In the genomic region with DNA sequence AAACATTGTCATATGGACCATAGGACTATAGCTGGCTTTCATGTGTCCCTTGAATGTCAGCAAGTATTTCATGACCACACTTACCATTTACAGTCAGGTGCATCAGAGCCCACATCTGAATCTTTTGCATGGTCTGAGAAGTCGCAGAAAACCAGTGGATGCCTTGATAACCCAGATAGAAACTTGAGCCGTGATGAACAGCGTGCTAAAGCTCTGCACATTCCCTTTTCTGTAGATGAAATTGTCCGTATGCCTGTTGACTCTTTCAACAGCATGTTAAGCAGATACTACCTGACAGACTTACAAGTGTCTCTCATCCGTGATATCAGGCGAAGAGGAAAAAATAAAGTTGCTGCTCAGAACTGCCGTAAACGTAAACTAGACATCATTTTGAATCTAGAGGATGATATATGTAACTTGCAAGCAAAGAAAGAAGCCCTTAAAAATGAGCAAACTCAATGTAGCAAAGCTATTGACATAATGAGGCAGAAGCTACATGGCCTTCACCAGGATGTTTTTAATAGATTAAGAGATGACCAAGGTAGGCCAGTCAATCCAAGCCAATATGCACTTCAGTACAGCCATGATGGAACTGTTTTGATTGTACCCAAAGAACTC, we compare ENCODE assay signal across 29 mouse cellular contexts. TPM values are rescaled to one million over a fixed set of nuclear protein-coding genes. Genes with fewer than 3 reads are reported as not detected.
A peak's percentile ranks its signal among the peaks of the same experiment; 100 is the strongest.
DNase-seq lines count a peak whose midpoint lies in the region; ATAC-seq lines count a peak whose summit lies in the region.
"Had no signal": no experiment of that assay in that cellular context is flagged by ENCODE, and none has a peak within 500 bp of the region (broad histone marks: within the 10 kb centered on the region; RNA-seq: fewer than 3 reads in every experiment).

No protein-coding gene starts in this region.

- no peak for ATAC-seq in kidney, embryonic 15.5 days (replicated peaks; ENCODE audit: low FRiP score)
- no peak for ATAC-seq in forebrain, embryonic 13.5 days
- ATAC-seq: forebrain, postnatal 0 days; intestine, postnatal 0 days had no signal

- peak overlapping the region; percentile 9; the same call in 1 of the 2 replicates for H3K27ac ChIP-seq in kidney, embryonic 15.5 days
- H3K27ac ChIP-seq in forebrain, embryonic 13.5 days = no peak overlapping the region
- H3K27ac ChIP-seq: heart, embryonic 15.5 days; hindbrain, embryonic 13.5 days; liver, embryonic 14.5 days had no signal

- no peak overlapping the region for H3K4me3 ChIP-seq in kidney, embryonic 15.5 days (replicated peaks)
- H3K4me3 ChIP-seq in forebrain, embryonic 13.5 days = no peak overlapping the region
- H3K4me3 ChIP-seq: erythroblast, embryonic 14.5 days; heart, embryonic 15.5 days; hindbrain, embryonic 13.5 days; neural tube, embryonic 15.5 days had no signal

- H3K4me2 ChIP-seq in kidney, embryonic 15.5 days = no peak overlapping the region
- H3K4me2 ChIP-seq in forebrain, embryonic 13.5 days = no peak overlapping the region
- H3K4me2 ChIP-seq: heart, embryonic 15.5 days; hindbrain, embryonic 13.5 days; midbrain, embryonic 11.5 days; neural tube, embryonic 15.5 days had no signal

- H3K9ac ChIP-seq in kidney, embryonic 15.5 days = no peak overlapping the region
- no peak overlapping the region for H3K9ac ChIP-seq in forebrain, embryonic 13.5 days
- H3K9ac ChIP-seq: forebrain, postnatal 0 days; heart, embryonic 15.5 days; hindbrain, embryonic 13.5 days; liver, embryonic 14.5 days; neural tube, embryonic 15.5 days had no signal

- whole genome bisulfite sequencing in kidney, embryonic 15.5 days = 80% methylated on average over 8 of the region's 8 CpGs
- WGBS in forebrain, embryonic 13.5 days = 88% methylated on average over 8 of the region's 8 CpGs

- H3K9me3 ChIP-seq in kidney, embryonic 15.5 days (replicated peaks) = no peaks in the 10 kb centered on the region
- H3K9me3 ChIP-seq in forebrain, embryonic 13.5 days (replicated peaks) = no peaks in the 10 kb centered on the region
- H3K9me3 ChIP-seq: heart, embryonic 15.5 days; hindbrain, embryonic 13.5 days; neural tube, embryonic 15.5 days had no signal

- H3K27me3 ChIP-seq in kidney, embryonic 15.5 days = no peaks in the 10 kb centered on the region
- no peaks in the 10 kb centered on the region for H3K27me3 ChIP-seq in forebrain, embryonic 13.5 days
- H3K27me3 ChIP-seq: CH12.LX; heart, embryonic 15.5 days; hindbrain, embryonic 13.5 days; neural tube, embryonic 15.5 days had no signal

- H3K36me3 ChIP-seq in kidney, embryonic 15.5 days = peaks cover 44% of the 10 kb centered on the region
- peaks cover 33% of the 10 kb centered on the region for H3K36me3 ChIP-seq in forebrain, embryonic 13.5 days (ENCODE audit: poor library complexity, severe bottlenecking)

- peaks cover 8% of the 10 kb centered on the region for H3K4me1 ChIP-seq in kidney, embryonic 15.5 days
- no peaks in the 10 kb centered on the region for H3K4me1 ChIP-seq in forebrain, embryonic 13.5 days
- H3K4me1 ChIP-seq: heart, embryonic 15.5 days had no signal

- no peak for DNase-seq in kidney, postnatal 4 days
- DNase-seq in 416B (ENCODE audit: low read depth) = peak; percentile 56
- DNase-seq in ZHBTc4 (ENCODE audit: low read depth, low spot score) = peak; percentile 37
- peak; percentile 39 for DNase-seq in retina, postnatal 1 day
- DNase-seq in left cerebral cortex, adult 11 months (ENCODE audit: low spot score) = no peak
- DNase-seq in right cerebral cortex, adult 2 months (ENCODE audit: low spot score in 2 of 2) = no peak
- DNase-seq: adrenal gland, postnatal 25 days; cerebellum, adult 11-12 months; cerebellum, adult 9-11 months; forebrain, postnatal 0 days; gastrocnemius, postnatal 10 days; heart, postnatal 36 days; kidney, adult 9 months; kidney, postnatal 14 days; left cerebral cortex, postnatal 4 days; liver; lung, adult 2 months; right cerebral cortex, adult 18-20 months; thymus, postnatal 14 days had no signal

RNA-seq across cellular contexts. Expression of a gene that starts 11.8 kb away (rescaled TPM):
- 2,022 and 2,214 TPM in 2 replicates for polyA plus RNA-seq in kidney, embryonic 15.5 days (2015; fragmentation: Nextera tagmentation; extraction: Ambion mirVana)
- 2,330 and 2,378 TPM in 2 replicates for polyA plus RNA-seq in forebrain, embryonic 13.5 days (2015; fragmentation: Nextera tagmentation; extraction: Ambion mirVana)

RNA-seq across cellular contexts. Expression of a gene that starts 12.3 kb away (rescaled TPM):
- 476 and 547 TPM in 2 replicates for polyA plus RNA-seq in kidney, embryonic 15.5 days (2015; fragmentation: Nextera tagmentation; extraction: Ambion mirVana)
- 732 and 791 TPM in 2 replicates for polyA plus RNA-seq in forebrain, embryonic 13.5 days (2015; fragmentation: Nextera tagmentation; extraction: Ambion mirVana)

RNA-seq across cellular contexts. Expression of a gene that starts 25.4 kb away (rescaled TPM):
- 1.9 and 2.2 TPM in 2 replicates for polyA plus RNA-seq in kidney, embryonic 15.5 days (2015; fragmentation: Nextera tagmentation; extraction: Ambion mirVana)
- polyA plus RNA-seq in forebrain, embryonic 13.5 days (2015; fragmentation: Nextera tagmentation; extraction: Ambion mirVana) = 3.7 and 3.8 TPM in 2 replicates
- polyA plus RNA-seq: erythroblast, embryonic 14.5 days had no signal

Comparison
In these comparisons a context has a peak if more than half of its experiments do, and no peak if none do; other contexts are left out.
1. DNase-seq: peak in 416B (single experiment), ZHBTc4 (single experiment) and retina, postnatal 1 day (single experiment); none in kidney, postnatal 4 days (0 of 2), left cerebral cortex, adult 11 months (single experiment) and right cerebral cortex, adult 2 months (0 of 2).